In the genomic region with DNA sequence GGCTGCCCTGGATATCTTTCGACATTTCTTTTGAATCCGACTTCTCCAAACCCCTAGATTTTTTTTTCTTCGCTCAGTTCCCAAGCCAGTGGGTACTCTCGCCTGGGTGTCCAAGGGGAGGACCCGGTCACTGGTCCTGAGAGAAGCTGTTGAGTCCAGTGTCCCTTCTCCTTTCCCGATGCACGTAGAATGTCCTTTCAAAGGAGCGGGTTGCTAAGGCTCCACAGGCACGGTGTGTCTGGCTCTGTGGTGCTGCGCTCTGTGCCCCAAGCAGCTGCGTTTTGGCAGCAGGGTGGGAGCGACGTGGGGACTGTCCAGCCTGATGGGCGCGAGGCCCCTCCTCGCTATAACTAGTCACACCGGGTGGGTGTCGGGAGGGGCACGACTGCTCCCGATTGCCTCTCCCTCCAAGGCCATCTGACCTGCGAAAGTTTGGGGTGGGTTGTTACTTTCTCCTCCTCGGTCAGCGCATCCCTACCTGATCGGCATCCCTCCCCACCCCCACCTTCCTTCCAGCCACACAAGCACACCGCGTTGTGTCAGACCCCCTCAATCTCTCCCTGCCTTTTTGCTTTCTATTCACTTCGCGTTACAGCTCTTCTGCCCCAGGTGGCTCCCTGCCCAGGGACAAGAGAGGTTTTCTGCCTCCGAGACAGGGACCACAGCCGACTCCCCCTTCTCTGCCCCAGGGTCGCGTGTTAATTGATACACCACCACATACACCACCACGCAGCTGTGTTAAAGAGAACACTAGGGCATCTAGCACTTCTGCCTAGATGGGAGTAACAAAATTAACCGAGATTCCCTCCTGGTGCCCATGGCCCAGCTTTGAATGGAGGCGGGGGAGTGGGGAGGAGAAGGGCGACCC, we compare ENCODE assay signal across 8 mouse cellular contexts. TPM values are rescaled to one million over a fixed set of nuclear protein-coding genes. Genes with fewer than 3 reads are reported as not detected.
DNase-seq lines count a peak whose midpoint lies in the region; ATAC-seq and TF ChIP-seq lines count a peak whose summit lies in the region.

No protein-coding gene starts in this region.

- H3K4me2 ChIP-seq in hindbrain, embryonic 16.5 days (ENCODE audit: low read length) = peak overlapping the region; percentile 98

- no peaks in the 10 kb centered on the region; a peak in 1 of 4 replicates for H3K4me1 ChIP-seq in ES-E14 (ENCODE audit: control insufficient read depth in 2 of 2, insufficient read depth in 2 of 2, low read length in 2 of 2, poor library complexity in 1 of 2)
- no peaks in the 10 kb centered on the region; the same call in 1 of the 2 replicates for H3K4me1 ChIP-seq in embryonic fibroblast, embryonic 13.5 days (ENCODE audit: control insufficient read depth, insufficient read depth, low read length)
- H3K4me1 ChIP-seq in hindbrain, embryonic 16.5 days (ENCODE audit: control insufficient read depth, insufficient read depth, low read depth, low read length) = peaks cover 15% of the 10 kb centered on the region

- intact Hi-C loops in gastrocnemius, adult 2 months (cut with DNase I) = loop anchor here (5.0 to 10.0 kb wide), 3 partner anchors 501 to 661 kb away; no protein-coding TSS in a partner anchor

- H3K27me3 ChIP-seq in hindbrain, embryonic 16.5 days (replicated peaks; ENCODE audit: control insufficient read depth, insufficient read depth, low read length) = peaks cover 6% of the 10 kb centered on the region

- no peak for TF ChIP-seq CTCF in gastrocnemius, adult 2 months (IDR thresholded peaks at IDR 0.05)
- TF ChIP-seq CTCF in embryonic fibroblast, embryonic 13.5 days (IDR thresholded peaks at IDR 0.05; ENCODE audit: borderline replicate concordance, insufficient read depth, low read length) = no peak

- in situ Hi-C loops in ES-E14 (cut with MboI; ENCODE audit: low sequenced_read_pairs in 2 of 2, unreplicated experiment in 2 of 2) = no loop called here

- peak overlapping the region; percentile 73 for H3K27ac ChIP-seq in gastrocnemius, adult 2 months
- no peak overlapping the region for H3K27ac ChIP-seq in ES-E14 (ENCODE audit: insufficient read depth, low read depth, low read length, poor library complexity, severe bottlenecking)
- H3K27ac ChIP-seq in embryonic fibroblast, embryonic 13.5 days (ENCODE audit: insufficient read depth, low read length) = peak overlapping the region; percentile 13; the same call in 1 of the 2 replicates
- peak overlapping the region; percentile 71 for H3K27ac ChIP-seq in hindbrain, embryonic 16.5 days (ENCODE audit: low read depth, low read length)

- H3K9ac ChIP-seq in ES-E14 (ENCODE audit: insufficient read depth, low read depth, low read length, poor library complexity, severe bottlenecking) = peak overlapping the region; percentile 40; the same call in 1 of the 2 replicates
- H3K9ac ChIP-seq in hindbrain, embryonic 16.5 days (ENCODE audit: low read depth, low read length) = peak overlapping the region; percentile 75

- peak; percentile 18 for DNase-seq in gastrocnemius, adult 2 months
- no peak for DNase-seq in gastrocnemius, adult 8-10 months (ENCODE audit: low spot score in 2 of 2)
- no peak for DNase-seq in ES-E14 (ENCODE audit: low read depth, low spot score)
- peak; percentile 13 to 29 for DNase-seq in lung, postnatal 4 days
- DNase-seq in yolk sac, embryonic 10.5 days (ENCODE audit: low spot score) = peak; percentile 46
- no peak for DNase-seq in urinary bladder, adult 2 months (ENCODE audit: low spot score)

- H3K9me3 ChIP-seq in ES-E14 (ENCODE audit: control insufficient read depth, insufficient read depth, low read depth, low read length) = no peaks in the 10 kb centered on the region
- no peaks in the 10 kb centered on the region for H3K9me3 ChIP-seq in hindbrain, embryonic 16.5 days (ENCODE audit: control insufficient read depth, low read length)

- WGBS in hindbrain, embryonic 16.5 days = 3% methylated on average over 36 of the region's 36 CpGs

- TF ChIP-seq POLR2A in embryonic fibroblast, embryonic 13.5 days (IDR thresholded peaks at IDR 0.05; ENCODE audit: low read depth, low read length) = no peak; the same call in 1 of the 2 replicates

- peak; percentile 60 for ATAC-seq in hindbrain, embryonic 16.5 days

- no peaks in the 10 kb centered on the region for H3K36me3 ChIP-seq in ES-E14 (ENCODE audit: control insufficient read depth, insufficient read depth, low read length, poor library complexity, severe bottlenecking)
- H3K36me3 ChIP-seq in hindbrain, embryonic 16.5 days (ENCODE audit: control insufficient read depth, insufficient read depth, low read length) = no peaks in the 10 kb centered on the region

- H3K4me3 ChIP-seq in gastrocnemius, adult 2 months = peak overlapping the region; percentile 85
- H3K4me3 ChIP-seq in ES-E14 (ENCODE audit: insufficient read depth in 1 of 2, low read depth in 1 of 2, low read length in 2 of 2, poor library complexity in 1 of 2, severe bottlenecking in 1 of 2) = peak overlapping the region; percentile 60 to 69
- peak overlapping the region; percentile 77 for H3K4me3 ChIP-seq in embryonic fibroblast, embryonic 13.5 days (ENCODE audit: insufficient read depth, low read length)
- H3K4me3 ChIP-seq in hindbrain, embryonic 16.5 days (ENCODE audit: low read length) = peak overlapping the region; percentile 82

TF ChIP-seq in ES-E14, 5 proteins besides CTCF, POLR2A, EP300 and RAD21:
- TF ChIP-seq HCFC1 (IDR thresholded peaks at IDR 0.05; ENCODE audit: borderline replicate concordance, insufficient read depth, low read length) (no peak), MAFK (IDR thresholded peaks at IDR 0.05; ENCODE audit: insufficient read depth, low read depth, low read length) (no peak), CHD2 (IDR thresholded peaks at IDR 0.05; ENCODE audit: low read depth, low read length) (no peak), ZNF384 (IDR thresholded peaks at IDR 0.05; ENCODE audit: low read depth, low read length) (no peak), ZC3H11A (IDR thresholded peaks at IDR 0.05; ENCODE audit: borderline replicate concordance, low read depth, low read length) (no peak)

RNA-seq across cellular contexts. Expression of a gene that starts 0.8 kb away (rescaled TPM):
- total RNA-seq in gastrocnemius, adult 2 months (2021) = 1 to 10 TPM; 1.3 to 1.4 TPM
- total RNA-seq in gastrocnemius, adult 8-10 months (2022) = 1 to 10 TPM in 2 of 4 experiments, under 1 TPM in 2; 0.70 to 3.2 (median 1.2) TPM
- total RNA-seq in ES-E14 (2012; rRNA removed) = 1.2 and 2.1 TPM in 2 replicates
- polyA plus RNA-seq in embryonic fibroblast, embryonic 13.5 days (2011; ENCODE audit: insufficient read length, low read depth, missing spikeins) = 24.0 and 24.8 TPM in 2 replicates
- polyA plus RNA-seq in hindbrain, embryonic 16.5 days (2015; fragmentation: Nextera tagmentation; extraction: Ambion mirVana) = 3.9 and 4.4 TPM in 2 replicates
- polyA plus RNA-seq in urinary bladder, adult 2 months (2012; rRNA removed) = 2.2 and 2.9 TPM in 2 replicates

Comparison
In these comparisons a context has a peak if more than half of its experiments do, and no peak if none do; other contexts are left out.
1. DNase-seq: peak in gastrocnemius, adult 2 months (single experiment), lung, postnatal 4 days (2 of 2) and yolk sac, embryonic 10.5 days (single experiment); none in gastrocnemius, adult 8-10 months (0 of 2), ES-E14 (single experiment) and urinary bladder, adult 2 months (single experiment).
2. Peak in every context shown above with its lines, with median percentiles within 50 percentile points of each other: H3K4me3 ChIP-seq.